Mouse (Mus musculus) kidney, embryonic 14.5 days (tissue): ENCODE measurements around the gene Ifnz. TPM values are rescaled to one million over a fixed set of nuclear protein-coding genes. Genes with fewer than 3 reads are reported as not detected.
"Not testable (repeated sequence)": the region's sequence is repeated elsewhere in the genome, so short reads cannot be mapped to it uniquely, and the experiment has no call there.

ENCODE experiments used
- ATAC-seq: fragments of 200-750 bp; cut with Nextera tagmentation; 2 replicates; pipeline ENCODE4 v1.8.0; 2017; ENCODE audit warnings: moderate number of reproducible peaks, mild to moderate bottlenecking, moderate TSS enrichment, moderate library complexity; ENCODE audit not compliant: low FRiP score, low TSS enrichment
- H3K27ac ChIP-seq: fragments of 300-500 bp; sonication (generic); 2 replicates; pipeline ENCODE4 v1.5.1; 2014; ENCODE audit warnings: low read depth, mild to moderate bottlenecking, low read length, moderate library complexity, mixed read lengths
- H3K27me3 ChIP-seq: fragments of 300-500 bp; sonication (generic); 2 replicates; pipeline ENCODE4 v1.6.1; 2014; ENCODE audit warnings: mild to moderate bottlenecking, low read length; ENCODE audit not compliant: control insufficient read depth, insufficient read depth
- H3K36me3 ChIP-seq: fragments of 300-500 bp; sonication (generic); 2 replicates; pipeline ENCODE4 v1.6.1; 2014; ENCODE audit warnings: low read length, mixed read lengths; ENCODE audit not compliant: control insufficient read depth, insufficient read depth
- H3K4me1 ChIP-seq: fragments of 300-500 bp; sonication (generic); 2 replicates; pipeline ENCODE4 v1.6.1; 2014; ENCODE audit warnings: low read length, mixed read lengths; ENCODE audit not compliant: control insufficient read depth, insufficient read depth
- H3K4me2 ChIP-seq: fragments of 300-500 bp; sonication (generic); replicated peaks from 2 replicates; pipeline ENCODE4 v1.6.1; 2014; ENCODE audit warnings: low read depth, mild to moderate bottlenecking, low read length
- H3K4me3 ChIP-seq: fragments of 300-500 bp; sonication (generic); 2 replicates; pipeline ENCODE4 v1.5.1; 2014; ENCODE audit warnings: mild to moderate bottlenecking, low read length
- H3K9ac ChIP-seq: fragments of 300-500 bp; sonication (generic); 2 replicates; pipeline ENCODE4 v1.6.1; 2014; ENCODE audit warnings: low read depth, mild to moderate bottlenecking, low read length, moderate library complexity
- H3K9me3 ChIP-seq: fragments of 300-500 bp; sonication (generic); 2 replicates; pipeline ENCODE4 v1.6.1; 2016; ENCODE audit warnings: low read length; ENCODE audit not compliant: control insufficient read depth
- WGBS: fragments of 180-500 bp; shearing (Covaris S2); extraction: QIAGEN DNeasy Blood & Tissue Kit; methylation state at CpG from one replicate; pipeline ENCODE4 v1.1.7; 2014; 5-methylcytosine and 5-hydroxymethylcytosine counted together
- polyA plus RNA-seq: library from polyadenylated mRNA; unstranded; fragments of >200 nt; fragmentation: Nextera tagmentation; extraction: Ambion mirVana; gene quantifications from 2 replicates; pipeline ENCODE4 v1.2.1, GENCODE M21; 2014

Ifnz gene
- polyA plus RNA-seq, 1 experiment from 2014 or later, result 0.19 TPM

- 1% methylated on average over 15 of the region's 21 CpGs for WGBS
- not testable (repeated sequence) for H3K9me3 ChIP-seq, H3K36me3 ChIP-seq, H3K27me3 ChIP-seq, H3K4me1 ChIP-seq
- Histone ChIP-seq H3K27ac (peak overlapping the region; percentile 93), H3K4me3 (peak overlapping the region; percentile 41), H3K9ac (peak overlapping the region; percentile 62), H3K4me2 (peak overlapping the region; percentile 69)
- peak; percentile 100 for ATAC-seq
Measured at GRCm38 (mm10) chr4:88757628-88758031, 24.3 kb upstream of the Ifnz start.

GRCm38 (mm10) chr4:88758751-88759150 lies 23.2 kb upstream of the Ifnz start:
- not testable (repeated sequence) for H3K4me3 ChIP-seq, ATAC-seq, H3K9me3 ChIP-seq, H3K27me3 ChIP-seq, H3K27ac ChIP-seq, H3K9ac ChIP-seq, H3K36me3 ChIP-seq, H3K4me1 ChIP-seq, H3K4me2 ChIP-seq
- 93% methylated on average over 8 of the region's 9 CpGs for WGBS

DNA sequence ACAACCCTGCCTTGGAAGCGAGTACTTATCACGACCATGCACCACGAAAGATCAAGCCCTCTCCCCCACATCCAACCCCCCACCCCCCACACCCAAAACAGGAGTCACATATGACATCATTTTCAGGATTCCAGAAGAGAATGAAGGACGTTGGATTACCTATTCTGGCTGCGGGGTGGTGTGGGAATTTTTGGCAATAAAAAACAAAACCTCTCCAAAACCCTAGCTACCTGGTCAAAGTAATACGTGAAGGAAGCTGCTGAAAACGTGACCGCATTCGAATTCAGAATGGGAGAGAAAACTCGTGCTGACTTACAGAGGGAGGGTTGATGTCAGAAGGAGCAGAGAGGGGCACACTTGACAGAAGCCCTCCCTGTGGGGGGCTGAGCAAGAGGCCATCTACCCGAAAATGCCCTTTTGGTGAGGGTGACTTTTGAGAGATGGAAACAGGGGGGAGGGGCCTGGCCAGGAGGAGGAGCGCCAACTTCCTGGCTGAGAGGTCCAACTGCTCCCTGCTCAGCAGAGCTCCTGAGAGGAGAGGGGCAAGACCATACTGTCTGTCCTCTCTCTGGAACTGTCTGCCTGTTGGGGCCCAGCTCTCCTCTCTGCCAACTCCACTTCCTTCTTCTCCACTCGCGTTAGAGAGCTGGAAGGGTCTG lies 22.2 kb upstream of the Ifnz start, which contains the start of gene Gm13283:
Gm13283 (plus strand) TSS at position 510 of the 659 bp plus-strand sequence.
- ATAC-seq, H3K27me3 ChIP-seq, H3K9me3 ChIP-seq, H3K9ac ChIP-seq, H3K27ac ChIP-seq, H3K4me1 ChIP-seq, H3K36me3 ChIP-seq: not testable (repeated sequence)
- Histone ChIP-seq H3K4me2 (peak within 1 kb of the TSS; percentile 24; the same call in 1 of the 2 replicates), H3K4me3 (peak within 1 kb of the TSS; percentile 17; the same call in 1 of the 2 replicates)
- WGBS, result 19% methylated on average over 7 of the region's 14 CpGs

DNA sequence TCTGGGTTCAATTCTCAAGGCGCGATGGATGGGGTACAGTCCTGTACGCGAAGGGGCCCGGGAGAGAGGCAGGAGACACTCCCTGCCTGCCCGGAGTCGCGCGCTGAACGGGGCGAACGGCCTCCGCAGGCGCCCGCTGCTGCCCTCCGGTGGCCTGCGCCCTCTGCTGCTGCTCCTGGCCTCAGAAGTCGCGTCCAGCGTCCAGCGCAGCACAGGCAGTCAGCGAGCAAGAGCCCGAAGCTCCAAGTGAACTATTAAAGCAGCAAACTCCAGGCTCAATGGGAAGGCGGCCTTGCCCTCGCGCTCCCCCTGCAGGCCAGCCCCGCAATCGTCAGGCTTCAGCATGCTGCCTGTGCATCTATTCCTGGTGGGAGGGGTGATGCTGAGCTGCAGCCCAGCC lies 21.5 kb upstream of the Ifnz start:
- H3K27ac ChIP-seq, H3K4me1 ChIP-seq, ATAC-seq, H3K27me3 ChIP-seq, H3K9me3 ChIP-seq, H3K9ac ChIP-seq, H3K36me3 ChIP-seq: not testable (repeated sequence)
- H3K4me3 ChIP-seq, result peak overlapping the region; percentile 17; the same call in 1 of the 2 replicates
- peak overlapping the region; percentile 24; the same call in 1 of the 2 replicates for H3K4me2 ChIP-seq
- WGBS, result 0% methylated on average over 23 of the region's 28 CpGs

GRCm38 (mm10) chr4:88761776-88762175 lies 20.2 kb upstream of the Ifnz start:
- H3K9me3 ChIP-seq, H3K27me3 ChIP-seq, H3K9ac ChIP-seq, ATAC-seq, H3K4me3 ChIP-seq, H3K4me2 ChIP-seq, H3K36me3 ChIP-seq, H3K27ac ChIP-seq, H3K4me1 ChIP-seq: not testable (repeated sequence)
- WGBS, result 70% methylated on average over 6 of the region's 8 CpGs

DNA sequence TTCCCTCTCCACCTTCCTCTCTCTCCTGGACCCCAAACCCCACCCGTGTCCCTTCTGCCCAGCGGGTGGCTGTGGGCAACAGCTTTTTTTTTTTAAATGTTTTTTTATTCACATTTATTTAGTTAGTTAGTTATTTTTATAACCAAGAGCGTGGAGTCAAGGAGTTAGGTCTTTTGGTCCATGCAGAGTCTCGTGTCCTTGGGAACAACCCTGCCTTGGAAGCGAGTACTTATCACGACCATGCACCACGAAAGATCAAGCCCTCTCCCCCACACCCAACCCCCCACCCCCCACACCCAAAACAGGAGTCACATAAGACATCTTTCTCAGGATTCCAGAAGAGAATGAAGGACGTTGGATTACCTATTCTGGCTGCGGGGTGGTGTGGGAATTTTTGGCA lies 19.6 kb upstream of the Ifnz start:
- H3K9me3 ChIP-seq, H3K27ac ChIP-seq, ATAC-seq, H3K4me2 ChIP-seq, H3K4me3 ChIP-seq, H3K9ac ChIP-seq, H3K27me3 ChIP-seq, H3K36me3 ChIP-seq, H3K4me1 ChIP-seq: not testable (repeated sequence)
- WGBS, result 60% methylated on average over 7 of the region's 9 CpGs

- Histone ChIP-seq H3K4me3 (peak overlapping the region; percentile 20), H3K4me2 (peak overlapping the region; percentile 22)
- not testable (repeated sequence) for H3K36me3 ChIP-seq, ATAC-seq, H3K4me1 ChIP-seq, H3K27me3 ChIP-seq, H3K9ac ChIP-seq, H3K27ac ChIP-seq, H3K9me3 ChIP-seq
- 3% methylated on average over 20 of the region's 42 CpGs for WGBS
Measured at GRCm38 (mm10) chr4:88763384-88764018, 18.4 kb upstream of the Ifnz start.

GRCm38 (mm10) chr4:88773534-88773933 lies 8.4 kb upstream of the Ifnz start, which contains the start of gene Gm13290:
Gene Gm13290, plus strand, starts transcription at chr4:88773834.
- not testable (repeated sequence) for H3K9ac ChIP-seq, ATAC-seq, H3K27ac ChIP-seq, H3K4me1 ChIP-seq, H3K36me3 ChIP-seq, H3K27me3 ChIP-seq, H3K4me3 ChIP-seq, H3K9me3 ChIP-seq, H3K4me2 ChIP-seq
- WGBS, result no CpG with 5 or more reads among the region's 32 CpGs

GRCm38 (mm10) chr4:88776622-88777021 lies 5.3 kb upstream of the Ifnz start, which contains the start of gene Gm13289:
Gene Gm13289, plus strand, starts transcription at chr4:88776922.
- ATAC-seq, H3K9ac ChIP-seq, H3K36me3 ChIP-seq, H3K4me2 ChIP-seq, H3K9me3 ChIP-seq, H3K27me3 ChIP-seq, H3K4me1 ChIP-seq, H3K27ac ChIP-seq, H3K4me3 ChIP-seq: not testable (repeated sequence)
- no CpG with 5 or more reads among the region's 29 CpGs for WGBS
